In genomic region chr5:96267017-96267702, GRCm38 (mm10) we compare ENCODE assay signal across 8 mouse cellular contexts. TPM values are rescaled to one million over a fixed set of nuclear protein-coding genes. Genes with fewer than 3 reads are reported as not detected.
DNase-seq lines count a peak whose midpoint lies in the region; ATAC-seq lines count a peak whose summit lies in the region.

No protein-coding gene starts in this region.

- intact Hi-C loops in heart, postnatal 36 days (cut with DNase I) = loop anchor here (2.0 to 5.0 kb wide), 2 partner anchors 410 to 502 kb away; no protein-coding TSS in a partner anchor

- peak; percentile 54 for DNase-seq in gastrocnemius, adult 18-20 months (ENCODE audit: low spot score)
- no peak for DNase-seq in gastrocnemius, postnatal 25 days
- peak; percentile 52 to 57 for DNase-seq in adrenal gland, adult 18-20 months (ENCODE audit: low spot score in 2 of 2)
- DNase-seq in embryo, embryonic 9.5 days (ENCODE audit: extremely low spot score) = peak; percentile 47
- DNase-seq in heart, postnatal 36 days = peak; percentile 30 to 67
- peak; percentile 67 for DNase-seq in layer of hippocampus, adult 9-10 months (ENCODE audit: low spot score)
- DNase-seq in right cerebral cortex, postnatal 14 days = peak; percentile 82

- peak; percentile 98 for ATAC-seq in megakaryocyte progenitor cell, adult 5-6 weeks (replicated peaks; ENCODE audit: poor library complexity)

RNA-seq across cellular contexts. Expression of gene Mrpl1, which starts 57.9 kb away (rescaled TPM):
- total RNA-seq in gastrocnemius, adult 18-20 months (2021) = 10 to 100 TPM; 20.7 to 24.9 TPM
- total RNA-seq in gastrocnemius, postnatal 25 days (2021) = 10 to 100 TPM; 23.6 to 27.4 TPM
- total RNA-seq in adrenal gland, adult 18-20 months (2021) = 10 to 100 TPM; 19.6 to 20.2 TPM
- total RNA-seq in heart, postnatal 36 days (2021) = 10 to 100 TPM; 28.8 to 32.6 TPM
- total RNA-seq in megakaryocyte progenitor cell, adult 5-6 weeks (2015) = 34.5 and 41.4 TPM in 2 replicates
- total RNA-seq in megakaryocyte progenitor cell, adult 5-6 weeks (2017) = 48.3 and 69.1 TPM in 2 replicates
